8 mouse cellular contexts compared by ENCODE assay signal in genomic region chr7:115568821-115569240, GRCm38 (mm10).
DNase-seq lines count a peak whose midpoint lies in the region; ATAC-seq lines count a peak whose summit lies in the region.

No protein-coding gene starts in this region.

- no peaks in the 10 kb centered on the region for H3K27me3 ChIP-seq in forebrain, embryonic 14.5 days (replicated peaks; ENCODE audit: control insufficient read depth, insufficient read depth, low read length)
- no peaks in the 10 kb centered on the region for H3K27me3 ChIP-seq in hindbrain, embryonic 15.5 days
- H3K27me3 ChIP-seq in liver, embryonic 11.5 days (replicated peaks; ENCODE audit: control insufficient read depth, insufficient read depth, low read length), result no peaks in the 10 kb centered on the region

- peak overlapping the region; percentile 49 for H3K4me2 ChIP-seq in forebrain, embryonic 14.5 days (ENCODE audit: low read length)
- peak overlapping the region; percentile 46 for H3K4me2 ChIP-seq in hindbrain, embryonic 15.5 days
- H3K4me2 ChIP-seq in liver, embryonic 11.5 days, result no peak overlapping the region

- H3K36me3 ChIP-seq in forebrain, embryonic 14.5 days (ENCODE audit: control insufficient read depth, insufficient read depth, low read length), result no peaks in the 10 kb centered on the region
- no peaks in the 10 kb centered on the region for H3K36me3 ChIP-seq in hindbrain, embryonic 15.5 days
- no peaks in the 10 kb centered on the region for H3K36me3 ChIP-seq in liver, embryonic 11.5 days (ENCODE audit: control insufficient read depth, insufficient read depth, low read length)

- no peaks in the 10 kb centered on the region for H3K9me3 ChIP-seq in forebrain, embryonic 14.5 days (replicated peaks; ENCODE audit: control insufficient read depth, low read length)
- no peaks in the 10 kb centered on the region for H3K9me3 ChIP-seq in hindbrain, embryonic 15.5 days
- H3K9me3 ChIP-seq in liver, embryonic 11.5 days (ENCODE audit: control insufficient read depth, low read length), result no peaks in the 10 kb centered on the region

- peaks cover 26% of the 10 kb centered on the region for H3K4me1 ChIP-seq in forebrain, embryonic 14.5 days (ENCODE audit: control insufficient read depth, insufficient read depth, low read length)
- H3K4me1 ChIP-seq in hindbrain, embryonic 15.5 days (replicated peaks), result peaks cover 25% of the 10 kb centered on the region
- H3K4me1 ChIP-seq in liver, embryonic 11.5 days (replicated peaks; ENCODE audit: control insufficient read depth, insufficient read depth, low read length), result 0 out of 2 replicates have a peak, but pooled peaks cover 3% of the 10 kb centered on the region

- peak overlapping the region; percentile 8; the same call in 1 of the 2 replicates for H3K4me3 ChIP-seq in forebrain, embryonic 14.5 days (ENCODE audit: low read depth, low read length)
- peak overlapping the region; percentile 4 for H3K4me3 ChIP-seq in hindbrain, embryonic 15.5 days
- H3K4me3 ChIP-seq in liver, embryonic 11.5 days (ENCODE audit: low read depth, low read length), result no peak overlapping the region

- H3K9ac ChIP-seq in forebrain, embryonic 14.5 days (ENCODE audit: low read length), result peak overlapping the region; percentile 14; the same call in 1 of the 2 replicates
- no peak overlapping the region for H3K9ac ChIP-seq in hindbrain, embryonic 15.5 days
- H3K9ac ChIP-seq in liver, embryonic 11.5 days (ENCODE audit: low read depth, low read length), result no peak overlapping the region

- peak overlapping the region; percentile 57; the same call in 1 of the 2 replicates for H3K27ac ChIP-seq in forebrain, embryonic 14.5 days (ENCODE audit: low read depth, low read length)
- peak overlapping the region; percentile 36; the same call in 1 of the 2 replicates for H3K27ac ChIP-seq in hindbrain, embryonic 15.5 days (replicated peaks)
- H3K27ac ChIP-seq in liver, embryonic 11.5 days (ENCODE audit: low read depth, low read length), result no peak overlapping the region

- intact Hi-C loops in left cerebral cortex, postnatal 4 days (cut with DNase I), result no loop called here
- intact Hi-C loops in left cerebral cortex, postnatal 14 days (cut with DNase I), result no loop called here

- peak; percentile 64 for DNase-seq in left cerebral cortex, postnatal 4 days
- no peak for DNase-seq in left cerebral cortex, postnatal 14 days (ENCODE audit: low spot score in 2 of 2)
- DNase-seq in forebrain, embryonic 14.5 days (ENCODE audit: low spot score), result peak; percentile 68
- peak; percentile 25 for DNase-seq in retina, adult 2 months (ENCODE audit: low read depth, low spot score)
- no peak for DNase-seq in thymus, adult 18-20 months
- DNase-seq in frontal cortex, adult 2 months (ENCODE audit: extremely low spot score in 1 of 2, low spot score in 1 of 2), result no peak
- DNase-seq in liver, embryonic 11.5 days (ENCODE audit: low spot score), result no peak

- 6% methylated on average over 9 of the region's 9 CpGs for WGBS in forebrain, embryonic 14.5 days
- WGBS in hindbrain, embryonic 15.5 days, result 7% methylated on average over 9 of the region's 9 CpGs
- 55% methylated on average over 9 of the region's 9 CpGs for WGBS in liver, embryonic 11.5 days

- peak; percentile 73 for ATAC-seq in forebrain, embryonic 14.5 days
- ATAC-seq in hindbrain, embryonic 15.5 days (ENCODE audit: low FRiP score, low read depth), result peak; percentile 74
- ATAC-seq in liver, embryonic 11.5 days (replicated peaks; ENCODE audit: low FRiP score), result no peak

Comparison
In these comparisons a context has a peak if more than half of its experiments do, and no peak if none do; other contexts are left out.
1. DNase-seq: peak in left cerebral cortex, postnatal 4 days (single experiment), forebrain, embryonic 14.5 days (single experiment) and retina, adult 2 months (single experiment); none in left cerebral cortex, postnatal 14 days (0 of 2), thymus, adult 18-20 months (0 of 2), frontal cortex, adult 2 months (0 of 2) and liver, embryonic 11.5 days (single experiment).